Mouse (Mus musculus) heart, embryonic 11.5 days (tissue): ENCODE measurements around the gene Mrpl38. TPM values are rescaled to one million over a fixed set of nuclear protein-coding genes. Genes with fewer than 3 reads are reported as not detected.
"Not testable (repeated sequence)": the region's sequence is repeated elsewhere in the genome, so short reads cannot be mapped to it uniquely, and the experiment has no call there.

Experiments
- ATAC-seq: fragments of 200-750 bp; cut with Nextera tagmentation; replicated peaks from 2 replicates; pipeline ENCODE4 v1.8.0; 2017; ENCODE audit warnings: moderate library complexity; ENCODE audit not compliant: insufficient number of reproducible peaks, low FRiP score, low TSS enrichment
- H3K27ac ChIP-seq: fragments of 300-500 bp; sonication (generic); 2 replicates; pipeline ENCODE4 v1.5.1; 2014; ENCODE audit warnings: mild to moderate bottlenecking, low read depth, low read length
- H3K27me3 ChIP-seq: fragments of 300-500 bp; sonication (generic); 2 replicates; pipeline ENCODE4 v1.6.1; 2014; ENCODE audit warnings: mild to moderate bottlenecking, low read length, mixed read lengths; ENCODE audit not compliant: control insufficient read depth, insufficient read depth
- H3K36me3 ChIP-seq: fragments of 300-500 bp; sonication (generic); 2 replicates; pipeline ENCODE4 v1.6.1; 2014; ENCODE audit warnings: mild to moderate bottlenecking, low read length, moderate library complexity, mixed read lengths; ENCODE audit not compliant: control insufficient read depth, insufficient read depth
- H3K4me1 ChIP-seq: fragments of 300-500 bp; sonication (generic); 2 replicates; pipeline ENCODE4 v1.6.1; 2014; ENCODE audit warnings: low read length; ENCODE audit not compliant: control insufficient read depth, insufficient read depth
- H3K4me2 ChIP-seq: fragments of 300-500 bp; sonication (generic); 2 replicates; pipeline ENCODE4 v1.6.1; 2014; ENCODE audit warnings: mild to moderate bottlenecking, moderate library complexity
- H3K4me3 ChIP-seq: fragments of 300-500 bp; sonication (generic); 2 replicates; pipeline ENCODE4 v1.5.1; 2014; ENCODE audit warnings: low read depth, low read length
- H3K9ac ChIP-seq: fragments of 300-500 bp; sonication (generic); 2 replicates; pipeline ENCODE4 v1.6.1; 2014; ENCODE audit warnings: mild to moderate bottlenecking, low read depth, low read length, moderate library complexity
- H3K9me3 ChIP-seq: fragments of 300-500 bp; sonication (generic); replicated peaks from 2 replicates; pipeline ENCODE4 v1.6.1; 2016; ENCODE audit warnings: low read length; ENCODE audit not compliant: control insufficient read depth
- WGBS: fragments of 180-500 bp; shearing (Covaris S2); extraction: QIAGEN DNeasy Blood & Tissue Kit; methylation state at CpG from one replicate; pipeline ENCODE4 v1.1.7; 2014; ENCODE audit not compliant: insufficient replicate concordance; 5-methylcytosine and 5-hydroxymethylcytosine counted together
- polyA plus RNA-seq: library from polyadenylated mRNA; unstranded; fragments of >200 nt; fragmentation: Nextera tagmentation; extraction: Ambion mirVana; gene quantifications from 2 replicates; pipeline ENCODE4 v1.2.1, GENCODE M21; 2014

Mrpl38 gene
- polyA plus RNA-seq, 1 experiment from 2014 or later, result 116 TPM

- Histone ChIP-seq H3K4me2 (no peak overlapping the region), H3K27ac (no peak overlapping the region), H3K36me3 (no peaks in the 10 kb centered on the region), H3K4me3 (no peak overlapping the region), H3K4me1 (peaks cover 30% of the 10 kb centered on the region), H3K9me3 (no peaks in the 10 kb centered on the region), H3K9ac (no peak overlapping the region), H3K27me3 (no peaks in the 10 kb centered on the region)
- ATAC-seq, result no peak
- 85% methylated on average over 5 of the region's 5 CpGs for WGBS
Measured at GRCm38 (mm10) chr11:116096213-116097108, 42.2 kb downstream of the Mrpl38 start.

- H3K27ac ChIP-seq, result no peak overlapping the region
- H3K4me1 ChIP-seq, result peaks cover 21% of the 10 kb centered on the region
- H3K36me3 ChIP-seq, result no peaks in the 10 kb centered on the region
- no peak overlapping the region for H3K9ac ChIP-seq
- no peak for ATAC-seq
- 51% methylated on average over 3 of the region's 3 CpGs for WGBS
- no peaks in the 10 kb centered on the region for H3K9me3 ChIP-seq
- no peak overlapping the region for H3K4me2 ChIP-seq
- H3K27me3 ChIP-seq, result no peaks in the 10 kb centered on the region
- H3K4me3 ChIP-seq, result no peak overlapping the region
Measured at GRCm38 (mm10) chr11:116095573-116095972, 43.1 kb downstream of the Mrpl38 start.

GRCm38 (mm10) chr11:116093771-116094565, 44.7 kb downstream of the Mrpl38 start:
- Histone ChIP-seq H3K4me3 (no peak overlapping the region), H3K9ac (no peak overlapping the region), H3K27me3 (no peaks in the 10 kb centered on the region), H3K4me1 (peaks cover 6% of the 10 kb centered on the region; the same call in 1 of the 2 replicates), H3K27ac (peak overlapping the region; percentile 73), H3K4me2 (peak overlapping the region; percentile 33), H3K9me3 (no peaks in the 10 kb centered on the region), H3K36me3 (no peaks in the 10 kb centered on the region)
- WGBS, result 30% methylated on average over 16 of the region's 16 CpGs
- 0 out of 2 replicates have a peak, but pooled peaks have one; percentile 19 for ATAC-seq

- not testable (repeated sequence) for H3K27me3 ChIP-seq, H3K4me3 ChIP-seq, H3K9ac ChIP-seq, H3K36me3 ChIP-seq, H3K4me1 ChIP-seq, H3K4me2 ChIP-seq, H3K9me3 ChIP-seq, ATAC-seq
- WGBS, result 87% methylated on average over 6 of the region's 6 CpGs
- peak overlapping the region; percentile 73 for H3K27ac ChIP-seq
Measured at GRCm38 (mm10) chr11:116092959-116093358, 45.7 kb downstream of the Mrpl38 start.

- 79% methylated on average over 6 of the region's 6 CpGs for WGBS
- no peak for ATAC-seq
- Histone ChIP-seq H3K27me3 (no peaks in the 10 kb centered on the region), H3K9ac (no peak overlapping the region), H3K27ac (no peak overlapping the region), H3K4me3 (no peak overlapping the region), H3K4me1 (no peaks in the 10 kb centered on the region), H3K9me3 (no peaks in the 10 kb centered on the region), H3K36me3 (no peaks in the 10 kb centered on the region), H3K4me2 (no peak overlapping the region)
Measured at GRCm38 (mm10) chr11:116091591-116091990, 47.1 kb downstream of the Mrpl38 start.

- no peak overlapping the region for H3K4me3 ChIP-seq
- no peak overlapping the region for H3K4me2 ChIP-seq
- no peak for ATAC-seq
- H3K4me1 ChIP-seq, result peaks cover 7% of the 10 kb centered on the region; the same call in 1 of the 2 replicates
- no peaks in the 10 kb centered on the region for H3K27me3 ChIP-seq
- no peaks in the 10 kb centered on the region for H3K9me3 ChIP-seq
- H3K27ac ChIP-seq, result no peak overlapping the region
- WGBS, result 82% methylated on average over 6 of the region's 6 CpGs
- H3K36me3 ChIP-seq, result no peaks in the 10 kb centered on the region
- no peak overlapping the region for H3K9ac ChIP-seq
Measured at GRCm38 (mm10) chr11:116089545-116089944, 49.1 kb downstream of the Mrpl38 start.

GRCm38 (mm10) chr11:116088741-116089394, 49.8 kb downstream of the Mrpl38 start:
- Histone ChIP-seq H3K36me3 (0 out of 2 replicates have a peak, but pooled peaks cover under 1% of the 10 kb centered on the region), H3K4me2 (no peak overlapping the region), H3K27ac (no peak overlapping the region; the same call in 1 of the 2 replicates), H3K9me3 (no peaks in the 10 kb centered on the region), H3K9ac (no peak overlapping the region), H3K4me3 (no peak overlapping the region), H3K27me3 (no peaks in the 10 kb centered on the region), H3K4me1 (peaks cover 7% of the 10 kb centered on the region; the same call in 1 of the 2 replicates)
- WGBS, result 55% methylated on average over 11 of the region's 11 CpGs
- ATAC-seq, result no peak

GRCm38 (mm10) chr11:116088188-116088587, 50.5 kb downstream of the Mrpl38 start:
- no peak overlapping the region for H3K9ac ChIP-seq
- H3K9me3 ChIP-seq, result no peaks in the 10 kb centered on the region
- peaks cover 7% of the 10 kb centered on the region for H3K36me3 ChIP-seq
- 78% methylated on average over 8 of the region's 8 CpGs for WGBS
- H3K4me2 ChIP-seq, result peak overlapping the region; percentile 66
- no peak overlapping the region for H3K4me3 ChIP-seq
- no peaks in the 10 kb centered on the region for H3K27me3 ChIP-seq
- H3K4me1 ChIP-seq, result peaks cover 7% of the 10 kb centered on the region; the same call in 1 of the 2 replicates
- peak overlapping the region; percentile 57 for H3K27ac ChIP-seq
- no peak for ATAC-seq
